Mouse (Mus musculus): Measurements from ENCODE around the gene Tnn.

DNA sequence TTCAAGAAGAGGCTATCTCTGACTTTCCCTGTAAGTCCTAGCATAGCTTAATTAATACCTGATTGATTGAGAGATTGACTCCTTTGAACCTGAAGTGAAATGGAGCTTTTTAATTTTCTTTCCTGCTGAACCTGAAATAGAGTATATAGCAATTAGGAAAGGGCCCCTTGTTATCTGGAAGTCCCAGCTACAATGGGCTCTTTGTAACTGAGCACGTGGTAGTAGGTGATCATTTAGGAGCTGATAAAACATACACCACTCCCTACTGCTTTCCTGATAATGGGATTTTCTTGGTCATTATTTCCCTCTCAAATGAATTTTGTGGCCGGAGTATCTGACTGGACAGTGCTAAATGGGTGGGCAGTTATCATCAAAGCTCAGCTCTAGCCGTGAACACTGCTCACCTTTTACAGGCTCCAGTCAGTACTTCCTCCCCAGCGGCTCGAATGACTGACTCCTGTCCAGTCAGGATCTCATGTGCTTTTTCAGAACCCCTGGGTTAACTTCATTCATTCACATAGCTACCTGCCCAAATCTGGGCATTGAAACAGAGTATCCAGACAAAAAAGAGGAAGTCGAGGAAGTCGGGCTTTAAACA, 88.7 kb downstream of the Tnn start:
- no peak for TF ChIP-seq ZNF384 (IDR thresholded peaks at IDR 0.05; ENCODE audit: low read depth, low read length)
- no peak for TF ChIP-seq HCFC1 (IDR thresholded peaks at IDR 0.05; ENCODE audit: borderline replicate concordance, insufficient read depth, low read length)
- TF ChIP-seq MAFK (IDR thresholded peaks at IDR 0.05; ENCODE audit: insufficient read depth, low read depth, low read length) = no peak
